Mouse (Mus musculus): ENCODE measurements at regions not wholly inside any gene's neighbourhood (a gene's known extent, or its start where the extent isn't known, plus 50 kb on each side); places are given as distances from the start of the nearest gene placed in this dataset.

GRCm38 (mm10) chr9:14175041-14175881, 99.6 kb upstream of the Sesn3 start:
- Histone ChIP-seq H3K4me3 (replicated peaks; ENCODE audit: control insufficient read depth, low read depth, low read length) (no peak overlapping the region), H3K27ac (ENCODE audit: control insufficient read depth, insufficient read depth, low read depth, low read length, poor library complexity) (peak overlapping the region; percentile 42; the same call in 1 of the 2 replicates), H3K4me1 (ENCODE audit: control insufficient read depth, insufficient read depth, low read length) (peaks cover 4% of the 10 kb centered on the region)
- TF ChIP-seq CTCF (IDR thresholded peaks at IDR 0.05; ENCODE audit: control insufficient read depth, insufficient read depth, low read length) (no peak), POLR2A (IDR thresholded peaks at IDR 0.05; ENCODE audit: borderline replicate concordance, control insufficient read depth, low read depth, low read length) (no peak)
- 36% methylated on average over 11 of the region's 11 CpGs for WGBS

GRCm38 (mm10) chr9:14179777-14180176, 95.1 kb upstream of the Sesn3 start:
- Histone ChIP-seq H3K4me3 (replicated peaks; ENCODE audit: control insufficient read depth, low read depth, low read length) (no peak overlapping the region), H3K27ac (ENCODE audit: control insufficient read depth, insufficient read depth, low read depth, low read length, poor library complexity) (no peak overlapping the region), H3K4me1 (ENCODE audit: control insufficient read depth, insufficient read depth, low read length) (peaks cover 2% of the 10 kb centered on the region; the same call in 1 of the 2 replicates)
- WGBS: 85% methylated on average over 1 of the region's 1 CpGs
- TF ChIP-seq POLR2A (IDR thresholded peaks at IDR 0.05; ENCODE audit: borderline replicate concordance, control insufficient read depth, low read depth, low read length) (no peak), CTCF (IDR thresholded peaks at IDR 0.05; ENCODE audit: control insufficient read depth, insufficient read depth, low read length) (no peak)

- H3K4me3 ChIP-seq (replicated peaks; ENCODE audit: control insufficient read depth, low read depth, low read length): no peak overlapping the region
- no peak for TF ChIP-seq POLR2A (IDR thresholded peaks at IDR 0.05; ENCODE audit: borderline replicate concordance, control insufficient read depth, low read depth, low read length)
- TF ChIP-seq CTCF (IDR thresholded peaks at IDR 0.05; ENCODE audit: control insufficient read depth, insufficient read depth, low read length): no peak
- no peak overlapping the region for H3K27ac ChIP-seq (ENCODE audit: control insufficient read depth, insufficient read depth, low read depth, low read length, poor library complexity)
- WGBS: 82% methylated on average over 4 of the region's 4 CpGs
- peaks cover 3% of the 10 kb centered on the region; the same call in 1 of the 2 replicates for H3K4me1 ChIP-seq (ENCODE audit: control insufficient read depth, insufficient read depth, low read length)
Measured at GRCm38 (mm10) chr9:14184261-14184660, 90.6 kb upstream of the Sesn3 start.

- Histone ChIP-seq H3K4me1 (ENCODE audit: control insufficient read depth, insufficient read depth, low read length) (peaks cover 3% of the 10 kb centered on the region; the same call in 1 of the 2 replicates), H3K27ac (ENCODE audit: control insufficient read depth, insufficient read depth, low read depth, low read length, poor library complexity) (no peak overlapping the region), H3K4me3 (replicated peaks; ENCODE audit: control insufficient read depth, low read depth, low read length) (no peak overlapping the region)
- WGBS: 13% methylated on average over 2 of the region's 2 CpGs
- TF ChIP-seq POLR2A (IDR thresholded peaks at IDR 0.05; ENCODE audit: borderline replicate concordance, control insufficient read depth, low read depth, low read length) (no peak), CTCF (IDR thresholded peaks at IDR 0.05; ENCODE audit: control insufficient read depth, insufficient read depth, low read length) (no peak)
Measured at GRCm38 (mm10) chr9:14185681-14186080, 89.2 kb upstream of the Sesn3 start.

- 7% methylated on average over 1 of the region's 1 CpGs for WGBS
- Histone ChIP-seq H3K4me1 (ENCODE audit: control insufficient read depth, insufficient read depth, low read length) (peaks cover 3% of the 10 kb centered on the region; the same call in 1 of the 2 replicates), H3K4me3 (replicated peaks; ENCODE audit: control insufficient read depth, low read depth, low read length) (no peak overlapping the region), H3K27ac (ENCODE audit: control insufficient read depth, insufficient read depth, low read depth, low read length, poor library complexity) (no peak overlapping the region)
- TF ChIP-seq POLR2A (IDR thresholded peaks at IDR 0.05; ENCODE audit: borderline replicate concordance, control insufficient read depth, low read depth, low read length) (no peak), CTCF (IDR thresholded peaks at IDR 0.05; ENCODE audit: control insufficient read depth, insufficient read depth, low read length) (no peak)
Measured at GRCm38 (mm10) chr9:14187753-14188152, 87.1 kb upstream of the Sesn3 start.

- WGBS: 75% methylated on average over 2 of the region's 2 CpGs
- no peak overlapping the region for H3K27ac ChIP-seq (ENCODE audit: control insufficient read depth, insufficient read depth, low read depth, low read length, poor library complexity)
- no peak overlapping the region for H3K4me3 ChIP-seq (replicated peaks; ENCODE audit: control insufficient read depth, low read depth, low read length)
- no peak for TF ChIP-seq POLR2A (IDR thresholded peaks at IDR 0.05; ENCODE audit: borderline replicate concordance, control insufficient read depth, low read depth, low read length)
- no peak for TF ChIP-seq CTCF (IDR thresholded peaks at IDR 0.05; ENCODE audit: control insufficient read depth, insufficient read depth, low read length)
- H3K4me1 ChIP-seq (ENCODE audit: control insufficient read depth, insufficient read depth, low read length): peaks cover 3% of the 10 kb centered on the region; the same call in 1 of the 2 replicates
Measured at GRCm38 (mm10) chr9:14188504-14188903, 86.4 kb upstream of the Sesn3 start.

- H3K4me1 ChIP-seq (ENCODE audit: control insufficient read depth, insufficient read depth, low read length): peaks cover 3% of the 10 kb centered on the region; the same call in 1 of the 2 replicates
- 57% methylated on average over 9 of the region's 9 CpGs for WGBS
- H3K4me3 ChIP-seq (replicated peaks; ENCODE audit: control insufficient read depth, low read depth, low read length): no peak overlapping the region
- TF ChIP-seq POLR2A (IDR thresholded peaks at IDR 0.05; ENCODE audit: borderline replicate concordance, control insufficient read depth, low read depth, low read length) (no peak), CTCF (IDR thresholded peaks at IDR 0.05; ENCODE audit: control insufficient read depth, insufficient read depth, low read length) (no peak)
- no peak overlapping the region for H3K27ac ChIP-seq (ENCODE audit: control insufficient read depth, insufficient read depth, low read depth, low read length, poor library complexity)
Measured at GRCm38 (mm10) chr9:14190660-14191059, 84.2 kb upstream of the Sesn3 start.

- 79% methylated on average over 5 of the region's 5 CpGs for WGBS
- H3K27ac ChIP-seq (ENCODE audit: control insufficient read depth, insufficient read depth, low read depth, low read length, poor library complexity): no peak overlapping the region
- no peaks in the 10 kb centered on the region; the same call in 1 of the 2 replicates for H3K4me1 ChIP-seq (ENCODE audit: control insufficient read depth, insufficient read depth, low read length)
- no peak overlapping the region for H3K4me3 ChIP-seq (replicated peaks; ENCODE audit: control insufficient read depth, low read depth, low read length)
- TF ChIP-seq CTCF (IDR thresholded peaks at IDR 0.05; ENCODE audit: control insufficient read depth, insufficient read depth, low read length) (no peak), POLR2A (IDR thresholded peaks at IDR 0.05; ENCODE audit: borderline replicate concordance, control insufficient read depth, low read depth, low read length) (no peak)
Measured at GRCm38 (mm10) chr9:14194748-14195147, 80.1 kb upstream of the Sesn3 start.
